Comparison of ENCODE assay signal across 28 mouse cellular contexts in the genomic region with DNA sequence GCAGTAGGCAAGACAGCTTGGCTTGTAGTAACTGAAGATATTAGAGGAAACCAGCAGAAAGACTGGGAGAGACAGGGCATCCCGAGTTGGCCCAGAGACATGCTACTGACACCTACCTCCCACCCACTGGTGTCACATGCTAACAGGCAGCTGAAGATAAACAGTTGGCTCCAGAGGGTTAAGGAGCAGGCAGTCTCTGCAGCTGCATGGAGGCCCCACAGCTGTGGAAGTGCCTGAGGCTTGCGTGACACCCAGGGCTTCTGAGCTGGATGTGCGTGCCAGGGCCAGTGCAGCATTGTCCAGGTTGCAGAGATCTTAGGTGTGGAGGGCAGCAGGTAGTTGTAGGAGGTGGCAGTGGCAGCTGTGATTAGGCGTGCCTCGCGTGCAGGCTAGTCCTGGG. TPM values are rescaled to one million over a fixed set of nuclear protein-coding genes. Genes with fewer than 3 reads are reported as not detected.
DNase-seq lines count a peak whose midpoint lies in the region; ATAC-seq lines count a peak whose summit lies in the region.
"Had no signal": no experiment of that assay in that cellular context is flagged by ENCODE, and none has a peak within 500 bp of the region (broad histone marks: within the 10 kb centered on the region; RNA-seq: fewer than 3 reads in every experiment).

No protein-coding gene starts in this region.

- no peak for DNase-seq in heart, postnatal 25 days (ENCODE audit: low spot score)
- DNase-seq in kidney, adult 18-20 months, result no peak
- DNase-seq in thymus, postnatal 14 days, result peak; percentile 4
- DNase-seq in thymus, postnatal 0 days (ENCODE audit: low spot score), result no peak
- no peak for DNase-seq in frontal cortex, postnatal 10 days (ENCODE audit: low spot score in 2 of 2)
- DNase-seq: adrenal gland, adult 2 months; adrenal gland, postnatal 36 days; cerebellum, adult 2 months; cerebellum, postnatal 14 days; kidney, adult 8-10 months; kidney, postnatal 4 days; midbrain, embryonic 14.5 days; retina, postnatal 1 day; right cerebral cortex, postnatal 25 days; thymus, postnatal 25 days had no signal

- H3K9ac ChIP-seq in heart, embryonic 11.5 days (ENCODE audit: low read depth, low read length), result peak overlapping the region; percentile 46; the same call in 1 of the 2 replicates
- H3K9ac ChIP-seq in kidney, embryonic 15.5 days, result no peak overlapping the region
- H3K9ac ChIP-seq: hindbrain, embryonic 12.5 days; intestine, embryonic 15.5 days; limb, embryonic 13.5 days; neural tube, embryonic 15.5 days; stomach, embryonic 15.5 days had no signal

- no peaks in the 10 kb centered on the region for H3K36me3 ChIP-seq in heart, embryonic 11.5 days (ENCODE audit: control insufficient read depth, insufficient read depth, low read length)
- peaks cover 14% of the 10 kb centered on the region for H3K36me3 ChIP-seq in kidney, embryonic 15.5 days
- H3K36me3 ChIP-seq: stomach, embryonic 15.5 days had no signal

- H3K9me3 ChIP-seq in heart, embryonic 11.5 days (replicated peaks; ENCODE audit: control insufficient read depth, low read length), result no peaks in the 10 kb centered on the region
- H3K9me3 ChIP-seq in kidney, embryonic 15.5 days (replicated peaks), result no peaks in the 10 kb centered on the region
- H3K9me3 ChIP-seq: hindbrain, embryonic 12.5 days; intestine, embryonic 15.5 days; limb, embryonic 13.5 days; neural tube, embryonic 15.5 days; stomach, embryonic 15.5 days had no signal

- no peaks in the 10 kb centered on the region for H3K27me3 ChIP-seq in heart, embryonic 11.5 days (ENCODE audit: control insufficient read depth, insufficient read depth, low read length)
- H3K27me3 ChIP-seq in kidney, embryonic 15.5 days, result no peaks in the 10 kb centered on the region
- H3K27me3 ChIP-seq: hindbrain, embryonic 12.5 days; intestine, embryonic 15.5 days; limb, embryonic 13.5 days; neural tube, embryonic 15.5 days; stomach, embryonic 15.5 days had no signal

- no peak overlapping the region for H3K4me2 ChIP-seq in heart, embryonic 11.5 days
- H3K4me2 ChIP-seq in kidney, embryonic 15.5 days, result no peak overlapping the region
- H3K4me2 ChIP-seq: hindbrain, embryonic 12.5 days; intestine, embryonic 15.5 days; limb, embryonic 13.5 days; liver, embryonic 11.5 days; neural tube, embryonic 15.5 days; stomach, embryonic 15.5 days had no signal

- ATAC-seq in heart, embryonic 11.5 days (replicated peaks; ENCODE audit: insufficient number of reproducible peaks, low FRiP score, low TSS enrichment), result no peak
- ATAC-seq in kidney, embryonic 15.5 days (replicated peaks; ENCODE audit: low FRiP score), result 0 out of 2 replicates have a peak, but pooled peaks have one; percentile 3
- ATAC-seq: activated CD4-positive, CD25-positive, alpha-beta regulatory T cell, adult 4 months; forebrain, embryonic 16.5 days; hindbrain, postnatal 0 days; intestine, embryonic 15.5 days; lung, postnatal 0 days had no signal

- peaks cover 17% of the 10 kb centered on the region for H3K4me1 ChIP-seq in heart, embryonic 11.5 days (ENCODE audit: control insufficient read depth, insufficient read depth, low read length)
- peaks cover 38% of the 10 kb centered on the region for H3K4me1 ChIP-seq in kidney, embryonic 15.5 days

- H3K4me3 ChIP-seq in heart, embryonic 11.5 days (ENCODE audit: low read depth, low read length), result no peak overlapping the region
- no peak overlapping the region for H3K4me3 ChIP-seq in kidney, embryonic 15.5 days (replicated peaks)
- H3K4me3 ChIP-seq: erythroblast, embryonic 14.5 days; hindbrain, embryonic 12.5 days; intestine, embryonic 15.5 days; limb, embryonic 13.5 days; neural tube, embryonic 15.5 days; stomach, embryonic 15.5 days had no signal

- no peak overlapping the region for H3K27ac ChIP-seq in heart, embryonic 11.5 days (ENCODE audit: low read depth, low read length)
- H3K27ac ChIP-seq in kidney, embryonic 15.5 days, result peak overlapping the region; percentile 70
- H3K27ac ChIP-seq: hindbrain, embryonic 12.5 days; hindbrain, postnatal 0 days; intestine, embryonic 15.5 days; limb, embryonic 13.5 days; neural tube, embryonic 15.5 days; stomach, embryonic 15.5 days had no signal

- intact Hi-C loops in heart, postnatal 25 days (cut with DNase I), result no loop called here

- 60% methylated on average over 6 of the region's 6 CpGs for WGBS in heart, embryonic 11.5 days (ENCODE audit: insufficient replicate concordance)
- WGBS in kidney, embryonic 15.5 days, result 64% methylated on average over 6 of the region's 6 CpGs

RNA-seq across cellular contexts. Expression of a gene that starts 2.3 kb away (rescaled TPM):
- polyA plus RNA-seq in heart, embryonic 11.5 days (2014; fragmentation: Nextera tagmentation; extraction: Ambion mirVana), result 119 and 134 TPM in 2 replicates
- 100 to 1,000 TPM; 129 to 141 TPM for total RNA-seq in heart, postnatal 25 days (2021)
- 90.1 and 92.6 TPM in 2 replicates for polyA plus RNA-seq in kidney, embryonic 15.5 days (2015; fragmentation: Nextera tagmentation; extraction: Ambion mirVana)
- 147 and 155 TPM in 2 replicates for polyA plus RNA-seq in thymus, postnatal 0 days (2015; fragmentation: Nextera tagmentation; extraction: Ambion mirVana)

RNA-seq across cellular contexts. Expression of a gene that starts 12.6 kb away (rescaled TPM):
- polyA plus RNA-seq in heart, embryonic 11.5 days (2014; fragmentation: Nextera tagmentation; extraction: Ambion mirVana), result 9.5 and 10.6 TPM in 2 replicates
- 10 to 100 TPM in 1 of 2 experiments, 1 to 10 TPM in 1; 9.8 to 12.0 TPM for total RNA-seq in heart, postnatal 25 days (2021)
- 22.7 and 23.5 TPM in 2 replicates for polyA plus RNA-seq in kidney, embryonic 15.5 days (2015; fragmentation: Nextera tagmentation; extraction: Ambion mirVana)
- polyA plus RNA-seq in thymus, postnatal 0 days (2015; fragmentation: Nextera tagmentation; extraction: Ambion mirVana), result 2.0 and 2.4 TPM in 2 replicates

RNA-seq across cellular contexts. Expression of a gene that starts 12.7 kb away (rescaled TPM):
- polyA plus RNA-seq in heart, embryonic 11.5 days (2014; fragmentation: Nextera tagmentation; extraction: Ambion mirVana), result 63.6 and 72.6 TPM in 2 replicates
- total RNA-seq in heart, postnatal 25 days (2021), result 100 to 1,000 TPM; 149 TPM
- polyA plus RNA-seq in kidney, embryonic 15.5 days (2015; fragmentation: Nextera tagmentation; extraction: Ambion mirVana), result 77.7 and 81.4 TPM in 2 replicates
- polyA plus RNA-seq in thymus, postnatal 0 days (2015; fragmentation: Nextera tagmentation; extraction: Ambion mirVana), result 47.3 and 48.7 TPM in 2 replicates

RNA-seq across cellular contexts. Expression of a gene that starts 32.6 kb away (rescaled TPM):
- polyA plus RNA-seq in heart, embryonic 11.5 days (2014; fragmentation: Nextera tagmentation; extraction: Ambion mirVana), result 19.3 and 23.3 TPM in 2 replicates
- total RNA-seq in heart, postnatal 25 days (2021), result 10 to 100 TPM; 16.6 to 20.3 TPM
- polyA plus RNA-seq in kidney, embryonic 15.5 days (2015; fragmentation: Nextera tagmentation; extraction: Ambion mirVana), result 41.2 and 43.8 TPM in 2 replicates
- polyA plus RNA-seq in thymus, postnatal 0 days (2015; fragmentation: Nextera tagmentation; extraction: Ambion mirVana), result 3.6 and 5.3 TPM in 2 replicates

RNA-seq across cellular contexts. Expression of a gene that starts 52.5 kb away (rescaled TPM):
- 12.1 and 12.4 TPM in 2 replicates for polyA plus RNA-seq in heart, embryonic 11.5 days (2014; fragmentation: Nextera tagmentation; extraction: Ambion mirVana)
- total RNA-seq in heart, postnatal 25 days (2021), result 10 to 100 TPM; 12.6 to 16.1 TPM
- polyA plus RNA-seq in kidney, embryonic 15.5 days (2015; fragmentation: Nextera tagmentation; extraction: Ambion mirVana), result 19.8 and 22.0 TPM in 2 replicates
- 51.9 and 55.0 TPM in 2 replicates for polyA plus RNA-seq in thymus, postnatal 0 days (2015; fragmentation: Nextera tagmentation; extraction: Ambion mirVana)
